Mouse (Mus musculus) stomach, embryonic 14.5 days (tissue): ENCODE data around the gene Erbb2. TPM values are rescaled to one million over a fixed set of nuclear protein-coding genes. Genes with fewer than 3 reads are reported as not detected.
A peak's percentile ranks its signal among the peaks of the same experiment; 100 is the strongest.

Experiments
- ATAC-seq: fragments of 200-750 bp; cut with Nextera tagmentation; 2 replicates; pipeline ENCODE4 v1.8.0; 2017; ENCODE audit warnings: low read depth, moderate TSS enrichment; ENCODE audit not compliant: insufficient number of reproducible peaks, insufficient read depth, low FRiP score
- H3K27ac ChIP-seq: fragments of 300-500 bp; sonication (generic); 2 replicates; pipeline ENCODE4 v1.5.1; 2014; ENCODE audit warnings: mild to moderate bottlenecking, low read length, moderate library complexity, mixed read lengths
- H3K27me3 ChIP-seq: fragments of 300-500 bp; sonication (generic); 2 replicates; pipeline ENCODE4 v1.6.1; 2014; ENCODE audit warnings: low read length, control low read depth, mixed read lengths; ENCODE audit not compliant: control insufficient read depth, insufficient read depth
- H3K36me3 ChIP-seq: fragments of 300-500 bp; sonication (generic); 2 replicates; pipeline ENCODE4 v1.6.1; 2014; ENCODE audit warnings: mild to moderate bottlenecking, control low read depth, low read length, moderate library complexity, mixed read lengths; ENCODE audit not compliant: control insufficient read depth, insufficient read depth
- H3K4me1 ChIP-seq: fragments of 300-500 bp; sonication (generic); 2 replicates; pipeline ENCODE4 v1.6.1; 2014; ENCODE audit warnings: low read length, control low read depth, mixed read lengths; ENCODE audit not compliant: control insufficient read depth, insufficient read depth
- H3K4me2 ChIP-seq: fragments of 300-500 bp; sonication (generic); replicated peaks from 2 replicates; pipeline ENCODE4 v1.6.1; 2014; ENCODE audit warnings: low read depth, low read length, control low read depth
- H3K4me3 ChIP-seq: fragments of 300-500 bp; sonication (generic); 2 replicates; pipeline ENCODE4 v1.5.1; 2014; ENCODE audit warnings: low read depth, low read length, control low read depth
- H3K9ac ChIP-seq: fragments of 300-500 bp; sonication (generic); replicated peaks from 2 replicates; pipeline ENCODE4 v1.6.1; 2014; ENCODE audit warnings: low read depth, mild to moderate bottlenecking, control low read depth, low read length, moderate library complexity, mixed read lengths
- H3K9me3 ChIP-seq: fragments of 300-500 bp; sonication (generic); 2 replicates; pipeline ENCODE4 v1.6.1; 2016; ENCODE audit warnings: low read depth, low read length, control low read depth; ENCODE audit not compliant: control insufficient read depth
- WGBS: fragments of 180-500 bp; shearing (Covaris S2); extraction: QIAGEN DNeasy Blood & Tissue Kit; methylation state at CpG from one replicate; pipeline ENCODE4 v1.1.7; 2014; 5-methylcytosine and 5-hydroxymethylcytosine counted together
- polyA plus RNA-seq: library from polyadenylated mRNA; unstranded; fragments of >200 nt; fragmentation: Nextera tagmentation; extraction: Ambion mirVana; gene quantifications from 2 replicates; pipeline ENCODE4 v1.2.1, GENCODE M21; 2014

The Erbb2 gene
- polyA plus RNA-seq, 1 experiment from 2014 or later = 48.0 TPM

DNA sequence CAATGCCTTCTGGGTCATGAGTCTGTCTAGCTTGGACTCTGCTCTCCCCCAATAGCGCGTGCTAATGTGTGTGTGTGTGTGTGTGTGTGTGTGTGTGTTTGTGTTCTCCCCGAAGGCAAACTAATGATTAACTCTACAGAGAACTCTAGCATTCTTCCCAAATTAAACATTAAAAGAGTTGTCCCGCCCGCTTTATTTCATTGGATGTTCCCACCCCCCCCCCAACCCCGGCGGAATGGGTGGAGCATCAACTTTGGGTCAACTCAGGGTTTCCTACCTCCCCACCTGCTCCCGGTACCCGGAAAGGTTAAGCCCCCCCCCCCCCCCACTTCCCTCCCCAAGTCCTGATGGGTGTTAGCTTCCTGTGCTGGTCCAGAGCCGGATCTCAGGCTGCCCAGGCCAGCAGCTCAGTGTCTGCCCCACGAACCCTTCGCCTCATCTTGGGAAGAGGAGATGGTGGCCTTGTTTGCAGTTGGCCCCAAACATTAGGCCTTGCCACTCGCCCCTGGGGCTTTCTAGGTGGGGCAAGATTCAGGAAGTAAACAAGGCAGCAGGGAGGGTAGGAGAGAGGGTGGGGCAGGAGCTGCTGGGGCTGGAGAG, 36.0 kb downstream of the Erbb2 start:
- Histone ChIP-seq H3K4me2 (peak overlapping the region; percentile 43), H3K27ac (peak overlapping the region; percentile 92), H3K27me3 (0 out of 2 replicates have a peak, but pooled peaks cover 7% of the 10 kb centered on the region), H3K36me3 (peaks cover 9% of the 10 kb centered on the region; the same call in 1 of the 2 replicates), H3K9ac (peak overlapping the region; percentile 55; the same call in 1 of the 2 replicates), H3K4me3 (peak overlapping the region; percentile 42), H3K4me1 (no peaks in the 10 kb centered on the region), H3K9me3 (no peaks in the 10 kb centered on the region)
- peak; percentile 43 for ATAC-seq
- 38% methylated on average over 13 of the region's 13 CpGs for WGBS

DNA sequence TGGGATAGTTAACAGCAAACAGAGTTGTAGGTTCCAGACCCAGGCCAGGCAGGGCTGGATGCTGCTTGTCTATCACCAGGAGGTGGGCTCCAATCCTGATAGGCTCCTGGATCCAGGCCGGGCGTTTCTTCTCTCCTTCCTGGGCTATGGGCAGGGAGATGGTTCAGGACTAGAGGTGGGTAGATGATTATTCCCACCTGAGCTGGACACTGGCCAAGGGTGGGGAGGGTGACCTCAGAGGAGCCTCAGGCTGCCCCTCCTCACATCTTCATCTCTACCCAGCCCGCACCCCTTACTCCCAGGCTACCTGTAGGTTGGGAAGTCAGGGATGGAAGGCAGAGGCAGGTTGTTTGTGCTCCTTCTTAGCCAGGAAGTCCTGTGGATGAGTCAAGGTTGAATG, 37.1 kb downstream of the Erbb2 start:
- Histone ChIP-seq H3K4me3 (no peak overlapping the region; the same call in 1 of the 2 replicates), H3K4me2 (peak overlapping the region; percentile 43), H3K36me3 (peaks cover 9% of the 10 kb centered on the region; the same call in 1 of the 2 replicates), H3K27me3 (0 out of 2 replicates have a peak, but pooled peaks cover 7% of the 10 kb centered on the region), H3K9me3 (no peaks in the 10 kb centered on the region), H3K9ac (no peak overlapping the region), H3K27ac (no peak overlapping the region), H3K4me1 (no peaks in the 10 kb centered on the region)
- WGBS = 67% methylated on average over 3 of the region's 3 CpGs
- no peak for ATAC-seq

DNA sequence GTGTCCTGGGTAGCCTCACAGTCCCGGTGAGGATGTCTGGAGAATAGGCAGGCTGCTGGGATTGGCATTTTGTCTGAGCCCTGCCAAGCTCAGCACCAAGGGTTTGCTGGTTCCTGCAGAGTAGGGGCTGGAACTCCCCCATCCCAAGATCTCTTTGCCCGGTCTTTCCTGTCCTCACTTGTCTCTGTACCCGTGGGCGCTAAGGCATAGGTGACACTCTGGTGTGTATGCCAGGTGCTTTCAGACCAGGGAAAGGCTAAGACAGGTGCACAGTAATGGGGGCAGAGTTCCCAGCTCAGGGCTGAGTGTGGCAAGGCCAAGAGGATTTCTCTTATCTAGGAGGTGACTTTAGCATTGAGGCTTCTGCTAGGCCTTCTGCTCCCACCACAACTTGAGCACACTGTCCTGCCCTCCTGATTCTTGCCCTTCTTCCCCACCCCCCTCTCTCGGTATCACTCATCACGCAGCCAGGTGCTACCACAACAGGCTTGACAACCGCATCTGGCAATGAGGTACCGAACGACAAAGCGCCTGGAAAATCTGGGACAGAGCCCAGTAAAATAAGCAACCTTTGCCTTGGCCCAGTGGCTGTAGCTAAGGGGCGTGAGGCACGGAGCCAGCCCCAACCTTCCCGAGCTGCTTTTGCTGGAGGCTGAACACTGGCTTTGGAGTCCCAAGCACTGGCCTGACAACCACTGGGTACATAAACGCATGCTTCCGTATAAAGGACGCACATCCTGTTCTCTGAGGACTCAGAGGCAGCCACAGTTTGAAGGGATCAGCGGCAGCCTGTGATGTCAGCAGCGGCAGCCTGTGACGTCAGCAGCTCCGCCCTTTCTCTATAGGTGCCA, 37.9 kb downstream of the Erbb2 start:
- Histone ChIP-seq H3K4me3 (no peak overlapping the region), H3K27ac (no peak overlapping the region), H3K36me3 (peaks cover 9% of the 10 kb centered on the region; the same call in 1 of the 2 replicates), H3K9me3 (no peaks in the 10 kb centered on the region), H3K9ac (no peak overlapping the region), H3K4me2 (no peak overlapping the region), H3K27me3 (0 out of 2 replicates have a peak, but pooled peaks cover 7% of the 10 kb centered on the region), H3K4me1 (no peaks in the 10 kb centered on the region)
- no peak for ATAC-seq
- WGBS = 76% methylated on average over 20 of the region's 20 CpGs

DNA sequence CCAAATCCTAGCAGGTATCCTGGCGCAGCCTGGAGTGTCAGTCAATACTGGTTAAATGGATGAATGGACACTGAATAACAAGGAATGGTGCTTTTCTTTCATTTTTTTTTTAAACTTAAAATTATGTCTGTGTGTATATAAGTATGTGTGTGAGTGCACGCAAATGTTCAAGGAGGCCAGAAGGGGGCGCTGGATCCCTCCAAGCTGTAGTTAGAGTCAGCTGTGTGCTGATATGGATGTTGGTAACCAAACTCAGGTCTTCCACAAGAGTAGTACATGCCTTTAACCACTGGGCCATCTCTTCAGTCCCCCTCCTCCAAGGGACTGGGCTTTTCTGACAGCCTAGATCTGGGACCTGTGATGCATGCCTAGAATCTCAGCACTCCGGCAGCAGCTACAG, 43.2 kb downstream of the Erbb2 start:
- Histone ChIP-seq H3K4me2 (no peak overlapping the region), H3K36me3 (peaks cover 7% of the 10 kb centered on the region; the same call in 1 of the 2 replicates), H3K4me3 (no peak overlapping the region), H3K9ac (no peak overlapping the region), H3K9me3 (no peaks in the 10 kb centered on the region), H3K4me1 (0 out of 2 replicates have a peak, but pooled peaks cover 6% of the 10 kb centered on the region), H3K27me3 (peaks cover 16% of the 10 kb centered on the region; the same call in 1 of the 2 replicates), H3K27ac (no peak overlapping the region)
- WGBS = 82% methylated on average over 4 of the region's 4 CpGs
- no peak for ATAC-seq

DNA sequence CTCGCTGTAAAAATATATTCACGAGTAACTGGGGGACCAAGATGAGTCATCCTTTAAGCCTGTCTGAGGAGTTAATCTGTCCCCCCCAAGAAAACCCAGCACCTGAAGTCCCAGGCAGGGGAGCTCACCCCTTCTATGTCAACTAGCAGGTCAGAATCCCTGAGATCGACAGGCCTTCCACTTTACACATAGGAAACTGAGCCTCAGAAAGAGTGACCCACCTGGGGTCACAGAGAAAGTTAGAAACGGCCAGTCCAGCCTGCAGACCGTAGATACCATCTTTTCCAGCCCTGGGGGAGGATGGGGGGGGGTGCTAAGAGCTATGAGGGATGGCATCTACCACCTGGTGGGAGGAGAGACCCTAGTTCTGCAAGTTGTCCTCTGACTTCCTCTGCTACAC, 44.3 kb downstream of the Erbb2 start:
- H3K36me3 ChIP-seq = no peaks in the 10 kb centered on the region
- no peak overlapping the region for H3K9ac ChIP-seq
- no peaks in the 10 kb centered on the region for H3K9me3 ChIP-seq
- H3K4me3 ChIP-seq = no peak overlapping the region
- H3K27ac ChIP-seq = no peak overlapping the region
- peaks cover 16% of the 10 kb centered on the region; the same call in 1 of the 2 replicates for H3K27me3 ChIP-seq
- no peak for ATAC-seq
- WGBS = 60% methylated on average over 5 of the region's 5 CpGs
- no peak overlapping the region for H3K4me2 ChIP-seq
- H3K4me1 ChIP-seq = 0 out of 2 replicates have a peak, but pooled peaks cover 6% of the 10 kb centered on the region

DNA sequence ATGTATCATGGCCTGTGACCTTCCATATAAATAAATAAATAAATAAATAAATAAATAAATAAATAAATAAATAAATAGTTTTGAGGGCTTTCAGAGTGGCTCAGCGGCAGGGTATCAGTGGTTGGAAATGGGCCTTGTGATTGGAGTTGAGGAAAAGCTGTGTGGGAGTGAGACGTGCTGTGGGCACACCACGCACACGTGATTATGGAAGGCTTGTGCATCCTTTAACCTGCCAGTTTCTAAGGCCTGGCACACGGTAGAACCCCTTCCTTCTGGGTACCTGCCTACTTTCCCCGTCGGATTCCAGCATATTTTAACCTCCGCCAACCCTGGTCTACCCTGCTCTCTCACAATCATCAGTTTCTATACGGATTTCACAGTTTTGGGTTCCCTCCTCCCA, 44.7 kb downstream of the Erbb2 start:
- Histone ChIP-seq H3K27ac (peak overlapping the region; percentile 44; the same call in 1 of the 2 replicates), H3K9me3 (no peaks in the 10 kb centered on the region)
- peak; percentile 15; the same call in 1 of the 2 replicates for ATAC-seq

DNA sequence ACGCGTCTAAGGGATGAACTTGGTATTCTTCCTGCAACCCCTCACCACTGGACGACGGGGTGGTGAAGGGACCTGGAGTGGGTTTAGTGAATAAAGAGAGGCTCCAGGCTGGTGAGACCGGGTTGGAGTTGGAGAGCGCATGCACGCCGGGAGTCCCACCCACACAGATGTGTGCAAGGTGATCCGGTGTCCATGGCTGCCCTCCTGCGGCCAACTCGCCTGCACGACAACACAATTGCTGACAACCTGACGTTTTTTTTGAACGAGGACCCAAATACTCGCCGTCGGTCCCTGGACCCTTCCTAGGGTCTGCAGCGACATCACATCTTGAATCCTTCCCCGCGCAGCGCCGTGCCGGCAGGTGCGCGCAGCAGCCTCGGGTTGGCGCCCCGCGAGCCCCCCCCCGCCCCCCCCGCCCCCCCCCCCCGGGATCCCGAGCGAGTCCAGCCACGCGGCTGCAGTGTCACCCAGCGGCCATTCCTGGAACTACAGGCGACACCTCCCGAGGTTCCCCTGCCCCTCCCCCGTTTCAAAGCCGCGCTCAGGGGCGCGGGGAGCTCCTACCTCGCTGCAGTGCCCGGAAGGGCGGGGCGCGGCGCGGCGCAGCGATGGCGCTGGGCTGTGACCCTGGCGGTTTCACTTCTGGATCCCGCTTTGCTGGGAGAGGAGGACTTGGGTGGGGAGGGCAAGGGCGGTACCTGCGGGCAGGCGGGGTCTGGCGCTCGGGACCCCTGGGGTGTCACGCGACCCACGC, 45.3 kb downstream of the Erbb2 start:
- H3K27me3 ChIP-seq = peaks cover 16% of the 10 kb centered on the region; the same call in 1 of the 2 replicates
- 1% methylated on average over 38 of the region's 64 CpGs for WGBS
- H3K27ac ChIP-seq = peak overlapping the region; percentile 44; the same call in 1 of the 2 replicates
- no peaks in the 10 kb centered on the region for H3K36me3 ChIP-seq
- peak overlapping the region; percentile 65 for H3K4me2 ChIP-seq
- peak; percentile 83 for ATAC-seq
- peak overlapping the region; percentile 25; the same call in 1 of the 2 replicates for H3K9ac ChIP-seq
- no peaks in the 10 kb centered on the region for H3K9me3 ChIP-seq
- H3K4me3 ChIP-seq = peak overlapping the region; percentile 39
- 0 out of 2 replicates have a peak, but pooled peaks cover 6% of the 10 kb centered on the region for H3K4me1 ChIP-seq

More for the DNA sequence above, 44.7 kb downstream of the Erbb2 start:
- Histone ChIP-seq H3K9ac (peak overlapping the region; percentile 25; the same call in 1 of the 2 replicates), H3K4me3 (peak overlapping the region; percentile 39), H3K4me2 (peak overlapping the region; percentile 65), H3K36me3 (no peaks in the 10 kb centered on the region), H3K4me1 (0 out of 2 replicates have a peak, but pooled peaks cover 6% of the 10 kb centered on the region), H3K27me3 (peaks cover 16% of the 10 kb centered on the region; the same call in 1 of the 2 replicates)
- 19% methylated on average over 9 of the region's 9 CpGs for WGBS
